ENCODE assay signal across 7 mouse cellular contexts in genomic region chr8:110630571-110631071, GRCm38 (mm10). TPM values are rescaled to one million over a fixed set of nuclear protein-coding genes. Genes with fewer than 3 reads are reported as not detected.
DNase-seq lines count a peak whose midpoint lies in the region; ATAC-seq and TF ChIP-seq lines count a peak whose summit lies in the region.

No protein-coding gene starts in this region.

- peaks cover 12% of the 10 kb centered on the region for H3K4me1 ChIP-seq in heart, embryonic 16.5 days (ENCODE audit: control insufficient read depth, insufficient read depth, low read length)
- 0 out of 2 replicates have a peak, but pooled peaks cover 4% of the 10 kb centered on the region for H3K4me1 ChIP-seq in forebrain, postnatal 0 days (ENCODE audit: insufficient read depth)

- no peak overlapping the region for H3K4me2 ChIP-seq in heart, embryonic 16.5 days (ENCODE audit: low read depth, low read length)
- no peak overlapping the region for H3K4me2 ChIP-seq in forebrain, postnatal 0 days (ENCODE audit: low read depth)

- no peaks in the 10 kb centered on the region for H3K9me3 ChIP-seq in heart, embryonic 16.5 days (replicated peaks; ENCODE audit: control insufficient read depth, low read length)
- H3K9me3 ChIP-seq in forebrain, postnatal 0 days (ENCODE audit: low read length), result no peaks in the 10 kb centered on the region

- no peak overlapping the region for H3K4me3 ChIP-seq in heart, embryonic 16.5 days (ENCODE audit: low read length)
- no peak overlapping the region for H3K4me3 ChIP-seq in forebrain, postnatal 0 days (ENCODE audit: low read depth, low read length)

- H3K9ac ChIP-seq in heart, embryonic 16.5 days (ENCODE audit: low read length), result 0 out of 2 replicates have a peak overlapping the region, but pooled peaks have one; percentile 7
- H3K9ac ChIP-seq in forebrain, postnatal 0 days, result no peak overlapping the region

- H3K27me3 ChIP-seq in heart, embryonic 16.5 days (ENCODE audit: control insufficient read depth, insufficient read depth, low read length), result no peaks in the 10 kb centered on the region
- H3K27me3 ChIP-seq in forebrain, postnatal 0 days (ENCODE audit: insufficient read depth, low read length), result no peaks in the 10 kb centered on the region

- peak; percentile 21 to 68 for DNase-seq in urinary bladder, adult 18-20 months (ENCODE audit: low spot score in 2 of 2)
- DNase-seq in urinary bladder, adult 2 months (ENCODE audit: low spot score), result no peak
- DNase-seq in cerebellum, postnatal 25 days, result peak; percentile 83 to 89
- DNase-seq in left cerebral cortex, adult 11 months (ENCODE audit: low spot score), result peak; percentile 42
- peak; percentile 82 for DNase-seq in right cerebral cortex, adult 18-20 months
- DNase-seq in forebrain, postnatal 0 days, result no peak

- peaks cover 25% of the 10 kb centered on the region for H3K36me3 ChIP-seq in heart, embryonic 16.5 days (ENCODE audit: control insufficient read depth, insufficient read depth)
- peaks cover 35% of the 10 kb centered on the region for H3K36me3 ChIP-seq in forebrain, postnatal 0 days (ENCODE audit: insufficient read depth)

- H3K27ac ChIP-seq in heart, embryonic 16.5 days (ENCODE audit: low read length), result peak overlapping the region; percentile 70
- H3K27ac ChIP-seq in forebrain, postnatal 0 days (ENCODE audit: low read depth, low read length), result no peak overlapping the region; the same call in 1 of the 2 replicates

- no peak for TF ChIP-seq CTCF in forebrain, postnatal 0 days (IDR thresholded peaks at IDR 0.05; ENCODE audit: low read depth)

- WGBS in heart, embryonic 16.5 days, result 58% methylated on average over 8 of the region's 8 CpGs
- 74% methylated on average over 8 of the region's 8 CpGs for WGBS in forebrain, postnatal 0 days

- ATAC-seq in heart, embryonic 16.5 days (replicated peaks; ENCODE audit: extremely low read depth, insufficient read depth, low FRiP score), result peak; percentile 79
- no peak; the same call in 1 of the 2 replicates for ATAC-seq in forebrain, postnatal 0 days

RNA-seq across cellular contexts. Expression of gene Vac14, which starts 12.2 kb away (rescaled TPM):
- 20.5 and 21.8 TPM in 2 replicates for polyA plus RNA-seq in urinary bladder, adult 2 months (2012; rRNA removed)
- 15.1 and 15.9 TPM in 2 replicates for polyA plus RNA-seq in heart, embryonic 16.5 days (2015; fragmentation: Nextera tagmentation; extraction: Ambion mirVana)
- total RNA-seq in forebrain, postnatal 0 days (2014; rRNA removed), result 30.6 and 36.1 TPM in 2 replicates
- 27.6 and 28.1 TPM in 2 replicates for polyA plus RNA-seq in forebrain, postnatal 0 days (2015; fragmentation: Nextera tagmentation; extraction: Ambion mirVana)

Comparison
In these comparisons a context has a peak if more than half of its experiments do, and no peak if none do; other contexts are left out.
1. DNase-seq: peak in urinary bladder, adult 18-20 months (2 of 2), cerebellum, postnatal 25 days (2 of 2), left cerebral cortex, adult 11 months (single experiment) and right cerebral cortex, adult 18-20 months (single experiment); none in urinary bladder, adult 2 months (single experiment) and forebrain, postnatal 0 days (single experiment).